Mouse (Mus musculus) limb, embryonic 14.5 days (tissue): ENCODE data around the gene Cfap100. TPM values are rescaled to one million over a fixed set of nuclear protein-coding genes. Genes with fewer than 3 reads are reported as not detected.

ENCODE experiments used
- ATAC-seq: fragments of 200-750 bp; cut with Nextera tagmentation; 2 replicates; pipeline ENCODE4 v1.8.0; 2017; ENCODE audit warnings: low read depth, moderate number of reproducible peaks, moderate TSS enrichment; ENCODE audit not compliant: low FRiP score
- DNase-seq: peaks from one replicate; pipeline ENCODE4 v3.0.0-alpha.2; 2015; ENCODE audit warnings: low spot score
- H3K27ac ChIP-seq: fragments of 300-500 bp; sonication (generic); replicated peaks from 2 replicates; pipeline ENCODE4 v1.5.1; 2014; ENCODE audit warnings: low read depth, mild to moderate bottlenecking, low read length, moderate library complexity, mixed read lengths
- H3K27me3 ChIP-seq: fragments of 300-500 bp; sonication (generic); 2 replicates; pipeline ENCODE4 v1.6.1; 2014; ENCODE audit warnings: low read length, mixed read lengths; ENCODE audit not compliant: control insufficient read depth, insufficient read depth
- H3K36me3 ChIP-seq: fragments of 300-500 bp; sonication (generic); 2 replicates; pipeline ENCODE4 v1.6.1; 2014; ENCODE audit warnings: mild to moderate bottlenecking, low read length, moderate library complexity, mixed read lengths; ENCODE audit not compliant: control insufficient read depth, insufficient read depth
- H3K4me1 ChIP-seq: fragments of 300-500 bp; sonication (generic); 2 replicates; pipeline ENCODE4 v1.6.1; 2014; ENCODE audit warnings: antibody characterized with exemption, low read length, mixed read lengths; ENCODE audit not compliant: control insufficient read depth, insufficient read depth
- H3K4me2 ChIP-seq: fragments of 300-500 bp; sonication (generic); replicated peaks from 2 replicates; pipeline ENCODE4 v1.6.1; 2014; ENCODE audit warnings: low read depth, mild to moderate bottlenecking, low read length, moderate library complexity; ENCODE audit not compliant: severe bottlenecking
- H3K4me3 ChIP-seq: fragments of 300-500 bp; sonication (generic); replicated peaks from 2 replicates; pipeline ENCODE4 v1.5.1; 2014; ENCODE audit warnings: low read length
- H3K9ac ChIP-seq: fragments of 300-500 bp; sonication (generic); 2 replicates; pipeline ENCODE4 v1.6.1; 2014; ENCODE audit warnings: mild to moderate bottlenecking, low read depth, low read length, moderate library complexity; ENCODE audit not compliant: severe bottlenecking
- H3K9me3 ChIP-seq: fragments of 300-500 bp; sonication (generic); 2 replicates; pipeline ENCODE4 v1.6.1; 2016; ENCODE audit warnings: low read length; ENCODE audit not compliant: control insufficient read depth
- POLR2A ChIP-seq: fragments of 200-500 bp; IDR thresholded peaks from 2 replicates; pipeline ENCODE4 v1.8.0; 2012; ENCODE audit warnings: inconsistent platforms, mild to moderate bottlenecking, moderate library complexity, borderline replicate concordance; ENCODE audit not compliant: insufficient read depth, insufficient read length; ENCODE audit errors: extremely low read depth
- WGBS: fragments of 180-500 bp; shearing (Covaris S2); extraction: QIAGEN DNeasy Blood & Tissue Kit; methylation state at CpG from one replicate; pipeline ENCODE4 v1.1.7; 2014; 5-methylcytosine and 5-hydroxymethylcytosine counted together
- polyA plus RNA-seq, 2 experiments: library from polyadenylated mRNA; depleted of rRNA in 1 of 2; stranded (reverse) in 1 of 2; unstranded in 1 of 2; fragments of >200 nt; fragmentation: Nextera tagmentation in 1 of 2; extraction: Ambion mirVana in 1 of 2; gene quantifications; 2 replicates each; pipeline versions ENCODE4 v1.2.1 to v1.2.3; 2012 to 2014

The Cfap100 gene
- polyA plus RNA-seq, 2 experiments, result 1.0 to 1.1 TPM

GRCm38 (mm10) chr6:90463890-90464421 lies 35.4 kb upstream of the Cfap100 start:
- Histone ChIP-seq H3K27me3 (peaks cover 23% of the 10 kb centered on the region), H3K9me3 (no peaks in the 10 kb centered on the region), H3K4me1 (peaks cover 15% of the 10 kb centered on the region), H3K27ac (no peak overlapping the region), H3K4me3 (peak overlapping the region; percentile 64), H3K9ac (0 out of 2 replicates have a peak overlapping the region, but pooled peaks have one; percentile 66), H3K4me2 (peak overlapping the region; percentile 100), H3K36me3 (no peaks in the 10 kb centered on the region)
- DNase-seq, result no peak
- TF ChIP-seq POLR2A, result no peak
- ATAC-seq, result no peak
- 31% methylated on average over 7 of the region's 7 CpGs for WGBS

- no peak for TF ChIP-seq POLR2A
- DNase-seq (peak; percentile 56), ATAC-seq (peak; percentile 66; the same call in 1 of the 2 replicates)
- H3K9me3 ChIP-seq, result no peaks in the 10 kb centered on the region
- peaks cover 23% of the 10 kb centered on the region for H3K27me3 ChIP-seq
- peak overlapping the region; percentile 66 for H3K9ac ChIP-seq
- 2% methylated on average over 31 of the region's 31 CpGs for WGBS
- H3K4me1 ChIP-seq, result peaks cover 15% of the 10 kb centered on the region
- H3K4me3 ChIP-seq, result peak overlapping the region; percentile 64
- H3K4me2 ChIP-seq, result peak overlapping the region; percentile 100
- H3K36me3 ChIP-seq, result no peaks in the 10 kb centered on the region
- H3K27ac ChIP-seq, result no peak overlapping the region
Observed at GRCm38 (mm10) chr6:90463228-90463862, 34.7 kb upstream of the Cfap100 start.

GRCm38 (mm10) chr6:90462841-90463227 lies 34.2 kb upstream of the Cfap100 start:
- H3K36me3 ChIP-seq, result no peaks in the 10 kb centered on the region
- WGBS, result 2% methylated on average over 32 of the region's 38 CpGs
- peak overlapping the region; percentile 66 for H3K9ac ChIP-seq
- ATAC-seq (peak; percentile 16; the same call in 1 of the 2 replicates), DNase-seq (no peak)
- no peaks in the 10 kb centered on the region for H3K9me3 ChIP-seq
- peak overlapping the region; percentile 64 for H3K4me3 ChIP-seq
- H3K4me2 ChIP-seq, result peak overlapping the region; percentile 100
- H3K27ac ChIP-seq, result no peak overlapping the region
- no peak for TF ChIP-seq POLR2A
- peaks cover 15% of the 10 kb centered on the region for H3K4me1 ChIP-seq
- peaks cover 23% of the 10 kb centered on the region for H3K27me3 ChIP-seq

GRCm38 (mm10) chr6:90462181-90462706 lies 33.6 kb upstream of the Cfap100 start, which contains the start of gene Klf15:
Gene Klf15 (plus strand): TSS chr6:90462576.
- Histone ChIP-seq H3K9ac (peak within 1 kb of the TSS; percentile 66), H3K4me1 (peaks cover 15% of the 10 kb centered on the region), H3K9me3 (no peaks in the 10 kb centered on the region), H3K4me3 (peak within 1 kb of the TSS; percentile 64), H3K27me3 (peaks cover 23% of the 10 kb centered on the region), H3K27ac (no peak within 1 kb of the TSS), H3K36me3 (no peaks in the 10 kb centered on the region), H3K4me2 (peak within 1 kb of the TSS; percentile 100)
- under 1% methylated on average over 48 of the region's 70 CpGs for WGBS
- ATAC-seq (peak; percentile 86), DNase-seq (peak; percentile 38)
- no peak for TF ChIP-seq POLR2A

- H3K27ac ChIP-seq, result no peak overlapping the region
- DNase-seq (no peak), ATAC-seq (no peak; the same call in 1 of the 2 replicates)
- WGBS, result 14% methylated on average over 12 of the region's 12 CpGs
- H3K9me3 ChIP-seq, result no peaks in the 10 kb centered on the region
- H3K4me3 ChIP-seq, result peak overlapping the region; percentile 64
- H3K4me2 ChIP-seq, result peak overlapping the region; percentile 100
- no peak for TF ChIP-seq POLR2A
- peaks cover 15% of the 10 kb centered on the region for H3K4me1 ChIP-seq
- H3K27me3 ChIP-seq, result peaks cover 23% of the 10 kb centered on the region
- H3K9ac ChIP-seq, result peak overlapping the region; percentile 66
- no peaks in the 10 kb centered on the region for H3K36me3 ChIP-seq
Observed at GRCm38 (mm10) chr6:90461771-90462170, 33.2 kb upstream of the Cfap100 start.
